Mouse (Mus musculus) fat pad, adult 2 months (tissue): ENCODE measurements around the gene Magi2.

Source experiments
- DNase-seq: peaks from one replicate; pipeline ENCODE4 v3.0.0-alpha.2; 2011; ENCODE audit warnings: low read depth, low spot score; ENCODE audit errors: extremely low read depth

Magi2 gene

DNA sequence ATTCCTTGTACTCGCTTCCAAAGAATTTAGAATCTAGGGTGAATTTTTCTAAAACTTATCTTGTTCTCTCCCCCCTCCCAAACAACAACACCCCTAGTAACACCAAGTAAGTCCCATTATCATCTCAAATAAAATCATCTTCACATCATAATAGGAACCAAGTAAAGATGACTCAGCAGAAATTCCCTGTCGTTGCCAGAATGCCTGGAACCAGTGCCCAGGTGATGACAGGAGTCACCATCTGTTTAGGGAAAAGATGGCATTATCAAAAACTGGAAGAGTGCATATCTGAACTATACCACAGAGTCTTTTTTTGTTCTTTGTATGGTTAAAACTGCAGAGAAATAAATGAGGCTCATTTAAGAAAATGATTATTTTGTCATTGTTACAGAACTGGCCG, 1103.2 kb downstream of the Magi2 start:
- no peak for DNase-seq

DNA sequence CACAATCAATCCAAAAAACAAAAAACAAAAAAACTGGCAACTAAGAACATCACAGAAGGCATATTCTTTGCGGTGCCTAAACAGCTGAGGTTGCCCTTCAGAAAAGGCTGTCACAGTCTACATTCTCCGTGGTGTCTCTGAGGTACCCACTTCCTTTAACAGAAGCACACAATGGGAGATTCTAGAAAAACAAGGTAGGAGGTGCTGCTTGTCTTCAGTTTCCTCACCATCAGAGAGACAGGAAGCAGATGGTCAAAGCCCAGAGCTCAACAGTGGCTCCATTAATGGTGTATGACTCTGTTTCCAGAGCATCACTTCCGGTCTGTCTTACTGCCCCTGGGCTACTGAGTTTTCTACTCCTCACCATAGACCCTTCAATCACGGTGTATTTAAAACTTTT, 1105.7 kb downstream of the Magi2 start:
- DNase-seq, result no peak

DNA sequence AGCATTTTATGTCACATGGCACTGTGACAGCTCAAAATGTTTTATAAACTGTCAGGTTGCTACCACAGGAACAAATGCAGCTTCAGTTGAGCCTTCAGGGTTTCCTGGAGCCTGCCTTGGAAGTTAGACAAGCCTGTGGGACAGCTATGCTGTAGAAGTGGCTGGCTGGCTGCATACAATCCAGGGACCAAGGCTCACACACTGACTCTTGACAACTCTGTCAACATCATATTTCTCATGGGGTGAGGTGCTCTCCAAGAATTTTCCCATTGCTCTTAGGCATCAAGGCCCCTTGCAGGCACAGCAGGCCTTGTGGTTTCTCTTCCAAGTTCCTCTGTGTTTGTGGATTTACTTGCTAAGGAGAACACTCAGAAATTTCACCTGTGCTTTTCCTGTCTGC, 1107.7 kb downstream of the Magi2 start:
- no peak for DNase-seq

DNA sequence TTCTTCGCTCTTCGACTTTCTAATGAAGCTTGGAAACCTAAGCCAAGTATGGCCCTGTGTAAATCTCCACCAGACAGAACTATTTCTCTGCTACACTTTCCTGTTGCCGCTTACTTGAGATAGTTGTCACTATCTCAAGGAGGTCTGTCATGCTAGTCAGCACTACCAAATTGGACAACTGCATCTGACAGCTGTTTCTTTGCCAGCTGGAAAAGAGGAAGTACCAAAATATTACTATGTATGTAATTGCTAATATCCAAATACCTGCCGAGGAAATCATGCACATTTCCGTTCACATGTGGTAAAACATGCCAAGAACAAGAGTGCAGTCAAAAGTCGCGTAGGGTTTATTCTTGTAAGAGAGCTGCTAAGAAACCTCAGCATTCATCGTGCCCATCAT, 1126.1 kb downstream of the Magi2 start:
- no peak for DNase-seq

DNA sequence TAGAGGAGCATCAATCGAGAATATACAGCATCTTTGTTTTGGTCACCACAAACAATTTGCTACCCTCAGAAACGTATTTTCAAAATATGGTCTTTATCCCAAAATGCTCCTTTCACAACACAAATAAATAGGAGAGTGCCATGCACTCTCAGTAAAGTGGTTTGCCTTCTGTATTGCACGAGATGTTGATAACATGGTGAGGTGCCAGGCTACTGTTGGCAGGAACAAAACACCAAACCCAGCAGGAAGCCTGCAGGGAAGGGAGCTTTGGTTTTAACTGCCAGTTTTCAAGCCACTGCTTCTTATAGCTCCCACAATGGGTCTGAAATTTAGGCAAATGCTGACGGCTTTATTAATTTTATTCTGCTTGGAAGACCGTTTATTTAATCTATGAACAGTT, 1131.6 kb downstream of the Magi2 start:
- no peak for DNase-seq

DNA sequence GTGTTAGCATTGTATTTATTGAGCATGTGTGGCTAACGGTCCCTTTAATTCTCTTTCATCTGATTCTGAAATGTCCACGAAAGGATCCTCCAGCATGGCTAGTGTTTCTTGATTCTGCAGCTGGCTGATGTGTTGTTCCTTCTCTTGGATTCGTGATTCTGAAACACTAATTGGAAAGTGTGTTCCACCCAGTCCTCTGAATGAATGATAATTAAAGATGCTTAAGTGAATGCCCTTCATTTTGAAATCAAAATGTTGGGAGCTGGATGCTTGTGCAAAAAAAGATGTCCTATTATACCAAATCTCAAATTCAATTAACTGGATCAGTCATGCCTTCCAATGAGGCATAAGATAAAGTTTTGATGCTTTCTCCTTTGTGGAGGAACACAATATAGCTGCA, 1132.2 kb downstream of the Magi2 start:
- DNase-seq, result no peak

DNA sequence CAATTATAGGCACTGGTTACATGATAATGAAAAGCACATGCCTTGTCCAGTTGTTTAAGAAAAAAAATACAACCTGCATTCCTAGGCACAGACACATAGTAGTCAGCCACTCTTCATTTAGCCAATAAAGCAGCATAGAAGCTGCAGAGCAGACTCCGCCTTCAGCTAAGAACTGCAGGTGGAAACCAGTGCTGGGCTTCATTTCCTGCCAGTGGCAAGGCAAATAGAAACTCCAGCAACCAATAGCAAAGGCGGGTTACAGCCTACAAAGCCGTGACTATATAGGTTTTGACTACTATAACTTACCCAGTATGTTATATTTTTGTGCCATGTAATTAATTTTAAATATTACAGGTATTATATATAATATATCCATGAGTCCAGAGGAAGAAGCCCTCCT, 1135.3 kb downstream of the Magi2 start:
- DNase-seq, result no peak

DNA sequence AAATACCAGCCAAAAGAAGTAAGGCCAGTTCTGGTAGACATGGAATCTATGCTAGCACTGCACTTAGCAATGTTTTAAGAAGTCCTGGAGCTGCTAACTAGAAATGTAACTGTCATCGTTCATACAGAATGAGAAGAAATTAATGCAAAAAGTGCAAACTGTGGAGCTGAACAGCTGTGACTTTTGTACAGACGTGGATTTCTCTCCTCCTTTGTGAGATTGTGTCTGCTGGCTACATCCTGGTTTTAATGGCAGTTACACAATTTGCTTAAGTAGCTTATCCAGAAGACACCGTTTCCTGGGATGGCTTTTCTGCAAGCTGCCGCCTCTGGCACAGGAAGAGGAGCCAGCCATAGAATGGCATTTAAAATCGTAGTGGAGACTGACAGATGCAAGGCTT, 1136.4 kb downstream of the Magi2 start:
- DNase-seq, result no peak

DNA sequence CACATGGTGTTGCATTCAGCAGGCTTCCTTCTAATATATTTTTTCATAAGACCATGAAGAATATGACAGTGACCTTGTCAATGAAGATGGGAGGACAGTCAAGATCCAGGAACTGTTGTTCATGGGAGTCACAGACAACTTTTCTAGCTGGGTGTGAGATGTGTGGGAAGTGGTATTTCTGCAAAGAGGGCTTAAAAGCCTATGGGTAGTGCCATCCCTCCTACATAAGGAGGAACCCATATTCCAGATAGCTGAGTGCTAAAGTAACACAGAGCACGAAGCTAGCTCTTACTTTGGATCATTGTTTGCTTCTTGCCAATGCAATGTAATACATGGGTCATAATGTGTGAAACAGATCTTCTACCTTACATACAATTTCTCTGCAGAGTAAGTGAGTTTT, 1146.8 kb downstream of the Magi2 start:
- no peak for DNase-seq

DNA sequence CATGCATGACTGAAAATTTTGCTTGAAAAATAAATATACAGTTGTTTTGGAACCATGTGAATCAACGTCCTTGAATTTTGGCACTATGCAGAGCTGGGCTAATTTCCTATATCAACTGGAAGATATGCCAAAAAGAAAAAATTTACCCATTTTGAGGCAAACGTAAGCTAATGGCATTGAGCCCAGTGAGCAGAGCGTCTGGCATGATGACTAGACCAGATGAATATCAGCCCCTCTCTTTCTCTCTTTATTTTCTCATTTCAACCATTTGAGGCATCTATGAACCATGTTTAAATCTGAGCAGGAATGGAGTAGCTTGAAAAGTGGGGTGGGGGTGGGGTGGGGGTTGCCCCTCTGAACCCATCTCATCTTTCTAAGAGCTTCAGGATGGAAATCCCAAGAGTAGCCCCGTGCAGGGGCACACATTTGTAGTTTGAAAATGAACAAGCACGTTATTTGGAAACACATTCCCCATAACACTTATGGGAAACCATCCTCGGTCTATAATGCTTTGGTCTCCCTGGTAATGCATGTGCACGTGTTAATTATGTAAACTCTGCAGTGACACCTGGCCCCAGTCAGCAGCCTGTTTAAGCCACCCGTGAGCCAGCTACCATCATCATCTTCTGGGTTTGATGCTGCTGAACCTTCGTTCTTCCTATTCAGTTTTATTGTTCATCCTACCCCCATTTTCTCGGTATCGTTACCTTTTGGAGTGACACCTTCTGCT, 1151.4 kb downstream of the Magi2 start:
- DNase-seq, result no peak

DNA sequence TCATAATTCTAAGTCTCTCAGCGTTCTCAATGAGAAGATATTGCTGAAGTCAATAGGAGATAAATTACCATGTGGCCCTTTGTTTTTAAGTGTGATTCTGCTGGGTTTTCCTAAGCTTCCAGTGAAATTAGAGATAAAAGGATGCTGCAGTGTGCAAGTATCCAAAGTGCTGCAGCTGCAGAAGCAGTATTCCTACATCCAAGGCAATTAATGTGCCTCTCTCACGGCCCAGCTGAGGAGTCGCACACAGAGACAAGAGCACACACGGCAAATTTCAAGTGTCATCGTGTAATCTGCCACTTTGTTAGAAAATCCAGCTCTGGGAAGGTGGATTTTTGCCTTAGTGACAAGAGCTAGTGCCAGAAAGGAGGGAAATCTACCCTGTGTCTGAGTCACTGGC, 1177.7 kb downstream of the Magi2 start:
- DNase-seq, result no peak

DNA sequence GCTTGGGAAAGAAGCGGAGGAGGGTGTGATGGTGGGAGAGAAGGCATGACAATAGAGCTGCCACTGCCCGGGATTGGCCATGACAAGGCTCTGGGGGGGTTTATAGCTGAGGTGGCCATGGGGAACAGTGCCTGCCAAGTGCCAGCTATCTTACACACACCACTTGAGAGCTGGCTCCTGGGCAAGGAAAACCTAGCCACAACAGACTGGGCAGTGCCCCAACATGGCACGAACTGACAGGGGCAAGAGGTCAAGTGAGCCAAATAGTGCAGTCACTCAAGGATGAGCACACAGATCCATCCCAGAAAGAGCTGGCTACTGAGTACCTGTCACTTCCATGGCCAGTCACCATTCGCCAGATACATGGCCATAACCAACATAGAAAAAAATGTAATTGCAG, 1179.8 kb downstream of the Magi2 start:
- no peak for DNase-seq

DNA sequence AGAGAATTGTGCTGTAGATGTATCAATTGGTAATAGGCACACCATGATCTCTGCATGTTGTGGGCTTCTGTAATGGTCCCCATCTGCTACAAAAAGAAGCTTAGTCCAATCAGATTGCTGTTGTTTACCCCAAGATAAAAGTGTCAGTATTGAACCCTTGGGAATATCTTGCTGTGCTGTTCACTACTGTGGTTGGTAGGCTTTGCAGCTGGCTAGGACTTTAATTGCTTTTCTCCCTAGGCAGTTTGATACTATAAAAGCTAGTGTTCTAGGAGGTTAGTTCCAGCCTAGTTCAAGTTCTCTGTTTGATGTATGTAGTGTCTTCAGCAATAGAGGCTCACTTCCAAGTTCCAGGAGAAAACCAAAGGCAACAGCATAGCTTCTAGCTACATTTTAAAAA, 1188.5 kb downstream of the Magi2 start:
- DNase-seq, result no peak

DNA sequence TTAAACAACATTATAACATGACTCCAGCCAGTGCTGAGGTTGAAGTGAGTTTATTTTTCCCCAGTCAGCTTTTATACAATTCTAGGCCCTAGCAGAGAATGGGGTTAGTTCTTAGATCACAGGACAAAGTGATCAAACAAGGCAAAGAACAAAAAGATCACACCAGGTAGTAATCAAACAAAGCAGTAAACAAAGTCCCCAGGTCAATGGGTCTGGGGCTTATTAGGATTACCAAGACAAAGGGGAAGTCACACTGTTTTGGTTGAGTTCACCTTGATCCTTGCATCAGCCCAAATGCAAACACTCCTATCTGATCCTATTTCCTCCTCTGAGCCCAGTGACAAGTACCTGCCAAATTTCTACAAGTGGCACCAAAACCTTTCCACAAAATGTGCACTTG, 1190.5 kb downstream of the Magi2 start:
- DNase-seq, result no peak

DNA sequence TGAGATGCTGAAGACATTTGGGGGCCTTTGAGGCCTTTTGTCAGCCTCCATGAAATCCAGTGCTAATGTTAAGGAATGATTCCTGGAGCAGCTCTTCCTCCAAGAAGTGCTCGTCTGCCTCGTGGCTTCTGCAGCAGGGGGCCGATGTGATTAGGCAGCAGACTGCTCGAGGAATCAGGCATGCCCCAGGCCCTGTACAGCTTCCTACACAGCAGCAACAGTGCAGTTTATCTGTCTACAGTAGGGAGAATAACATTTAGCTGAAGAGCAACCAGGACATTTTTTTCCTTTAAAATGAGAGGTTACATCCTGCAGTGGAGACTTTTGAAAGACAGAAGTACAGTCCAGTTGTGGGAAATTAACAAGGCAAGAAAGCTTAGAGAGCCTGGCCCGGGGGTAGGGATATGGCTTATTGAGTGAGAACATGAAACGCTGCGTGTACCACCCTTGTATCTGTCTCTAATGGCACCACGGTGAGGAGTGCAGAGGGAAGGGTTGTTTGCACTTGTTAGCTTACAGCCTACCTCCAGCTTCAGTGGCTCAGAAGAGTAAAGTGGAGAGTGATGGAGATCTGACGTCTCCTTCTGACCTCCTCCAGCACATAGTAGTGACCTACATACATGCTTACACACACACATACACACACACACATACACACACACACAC, 1205.4 kb downstream of the Magi2 start:
- no peak for DNase-seq

DNA sequence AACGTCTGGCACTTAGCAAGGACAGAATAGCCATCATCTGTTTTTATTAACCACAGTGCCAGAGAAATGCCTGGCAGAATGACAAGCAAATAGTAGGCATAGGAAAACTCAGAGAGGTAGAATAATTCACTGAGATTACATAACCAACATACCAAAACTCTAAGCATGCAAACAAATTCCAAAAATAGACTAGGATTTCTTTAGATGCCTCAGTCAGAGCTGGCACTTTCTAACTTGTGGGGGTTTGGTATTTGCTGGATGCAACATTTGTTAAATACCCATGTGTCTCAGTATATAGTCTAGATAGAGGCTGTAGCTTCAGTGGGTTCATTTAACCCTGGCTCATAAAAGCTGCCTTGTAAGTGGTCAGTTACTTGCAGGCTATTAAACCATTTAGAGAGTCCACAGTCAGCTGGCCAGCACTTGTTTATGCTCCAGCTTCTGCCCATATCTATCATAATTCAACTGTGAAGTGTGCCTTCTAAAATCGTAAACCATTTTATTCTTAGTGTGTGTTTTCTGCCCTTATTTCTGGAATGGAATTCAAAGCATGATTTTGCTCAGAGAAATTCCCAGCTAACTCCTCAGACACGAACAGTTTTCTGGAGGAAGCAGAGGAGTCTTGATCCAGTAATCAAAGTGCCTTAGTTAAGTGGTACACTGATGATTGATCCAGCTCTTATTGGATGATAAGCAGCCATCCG, 1219.8 kb downstream of the Magi2 start:
- no peak for DNase-seq

DNA sequence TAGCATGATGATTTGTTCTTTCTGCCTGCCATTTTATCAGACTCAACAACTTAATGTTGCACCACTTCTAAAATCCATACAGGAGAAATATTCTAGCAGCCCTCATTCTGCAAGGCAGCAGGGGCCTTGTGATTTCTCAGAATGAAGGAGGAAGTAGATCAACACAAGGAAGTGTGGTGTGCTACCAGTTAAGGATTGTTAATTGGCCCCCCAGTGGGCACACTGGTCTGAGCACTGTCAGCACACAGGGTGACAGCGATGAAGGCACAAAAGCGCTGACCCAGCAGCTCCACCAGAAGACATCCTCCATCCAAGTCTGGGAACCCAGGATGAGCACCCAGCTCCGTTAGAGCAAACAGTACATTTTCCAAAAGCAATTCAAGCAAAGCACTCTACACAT, 1229.3 kb downstream of the Magi2 start:
- DNase-seq, result no peak

DNA sequence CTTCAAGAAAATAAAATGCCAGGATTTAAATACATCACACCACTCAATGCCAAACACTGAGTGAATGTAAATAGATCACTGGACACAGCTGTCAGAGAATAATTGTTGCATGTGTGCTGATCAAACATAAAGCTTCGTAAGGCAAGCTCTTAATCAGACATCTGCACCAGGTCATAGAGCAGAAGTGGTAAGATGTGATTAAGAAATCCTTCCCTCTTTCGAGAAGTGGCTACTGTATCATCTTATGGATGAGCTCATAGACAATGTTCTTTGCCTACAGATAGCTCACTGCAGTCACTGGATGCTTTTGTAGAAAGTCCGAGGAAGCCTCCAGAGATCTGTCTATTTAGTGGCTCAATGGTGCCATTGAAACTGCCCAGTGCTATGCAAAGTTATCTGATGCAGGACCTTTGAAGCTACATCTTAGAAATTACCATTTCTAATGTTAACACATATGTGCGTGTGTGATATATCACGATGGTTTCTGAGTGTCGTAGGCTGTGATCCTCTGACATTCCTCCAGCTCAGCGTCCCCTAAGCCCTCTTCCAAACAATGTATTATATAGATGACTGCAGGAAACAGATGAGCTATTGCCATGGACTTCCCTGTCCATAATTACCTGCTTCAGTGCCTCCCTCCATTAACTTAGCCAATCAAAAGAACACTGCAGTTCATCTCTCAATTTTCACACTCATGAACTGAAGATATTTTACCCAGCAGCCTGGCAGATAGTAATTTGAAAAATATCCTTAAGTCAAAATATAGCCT, 1231.1 kb downstream of the Magi2 start:
- no peak for DNase-seq

DNA sequence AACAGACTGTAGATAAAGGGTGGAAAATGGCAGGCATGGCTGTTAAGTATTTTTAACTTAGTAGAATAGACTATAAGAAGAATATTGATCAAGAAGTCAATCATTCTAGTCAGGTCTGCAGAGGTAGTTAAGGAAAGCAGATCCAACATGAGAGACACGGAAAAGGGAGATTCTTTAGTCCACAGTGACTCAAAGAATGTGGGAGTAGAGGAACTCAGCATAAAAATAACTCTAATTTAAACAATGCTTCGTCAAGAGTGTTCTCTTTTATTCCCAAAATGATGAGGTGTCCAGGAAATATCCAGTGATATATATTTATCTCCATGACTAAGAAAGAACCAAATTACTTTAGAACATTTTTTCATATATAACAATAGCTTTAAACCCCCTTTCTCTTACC, 1234.9 kb downstream of the Magi2 start:
- no peak for DNase-seq

DNA sequence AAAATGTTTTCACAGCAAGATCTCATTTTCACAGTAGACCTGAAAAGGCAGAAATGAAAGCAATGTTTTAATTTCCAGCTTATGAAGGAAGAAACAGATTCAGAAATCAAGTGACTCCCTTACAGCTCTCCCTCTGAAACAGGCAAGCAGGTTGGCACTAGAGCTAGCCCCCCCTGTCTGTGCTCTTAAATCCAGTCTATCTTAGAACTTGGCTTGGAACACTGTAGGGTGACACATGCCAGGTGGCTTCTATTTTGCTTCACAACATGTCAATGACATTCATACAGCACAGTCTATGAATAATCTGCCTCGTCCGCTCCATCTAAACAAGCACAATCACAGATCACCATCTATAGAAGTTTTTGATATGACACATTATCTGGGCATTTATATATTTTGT, 1235.5 kb downstream of the Magi2 start:
- DNase-seq, result no peak

DNA sequence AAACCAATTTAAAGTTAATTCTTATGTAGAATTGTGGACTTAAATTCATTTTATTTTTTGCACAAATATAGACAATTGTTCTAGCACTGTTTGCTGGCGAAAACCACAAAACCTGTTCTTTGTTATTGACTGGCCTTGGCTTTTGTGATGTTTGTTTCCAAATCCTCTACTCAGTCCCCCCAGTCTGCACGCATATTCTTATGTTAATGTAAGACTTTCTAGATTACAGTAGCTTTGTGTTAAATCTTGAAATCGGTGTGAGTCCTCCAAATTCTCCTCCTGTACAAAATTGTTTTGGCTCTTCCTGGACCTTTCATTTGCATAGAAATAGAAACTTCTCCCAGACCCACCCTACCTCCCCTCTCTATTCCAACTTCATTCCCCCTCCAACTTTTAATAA, 1242.9 kb downstream of the Magi2 start:
- DNase-seq, result no peak

DNA sequence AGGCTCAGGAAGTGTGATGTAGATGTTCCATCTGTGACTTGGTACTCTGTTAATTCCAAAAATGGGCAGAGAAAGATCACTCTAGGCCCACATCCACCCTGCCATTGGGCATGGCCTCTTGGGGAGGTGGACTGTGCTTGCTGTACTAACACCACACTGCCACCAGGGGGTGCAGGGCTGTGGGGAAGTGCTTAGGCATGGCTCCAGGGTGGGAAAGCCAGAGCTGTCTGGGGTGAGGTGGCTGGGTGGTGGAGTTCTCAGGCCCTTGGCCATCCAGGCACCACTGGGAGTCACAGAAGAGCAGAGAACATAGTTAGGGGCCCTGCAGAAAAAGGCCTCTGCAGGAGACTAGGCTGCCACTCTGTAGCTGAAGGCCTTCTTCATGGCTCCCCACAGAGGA, 1243.6 kb downstream of the Magi2 start:
- DNase-seq, result no peak
